Mouse (Mus musculus): ENCODE data around the gene Gm10181.

- TF ChIP-seq CTCF (IDR thresholded peaks at IDR 0.05) (no peak), POLR2A (IDR thresholded peaks at IDR 0.05; ENCODE audit: insufficient read depth, low read depth, low read length) (no peak), EP300 (IDR thresholded peaks at IDR 0.05; ENCODE audit: insufficient read depth, low read depth, low read length) (no peak)
These were observed 33.4 kb upstream of the Gm10181 start for GRCm38 (mm10) chr9:25055650-25056376.
